Mouse (Mus musculus) spleen, adult 2 months (tissue): ENCODE results near the gene Irs2. TPM values are rescaled to one million over a fixed set of nuclear protein-coding genes. Genes with fewer than 3 reads are reported as not detected.

Experiments used
- DNase-seq, 2 experiments: peaks; one replicate each; pipeline versions ENCODE4 v3.0.0 to v3.0.0-alpha.2; 2012 to 2021; ENCODE audit warnings: low spot score in 2 of 2, low read depth in 1 of 2
- H3K27ac ChIP-seq: fragments of 200-500 bp; 2 replicates; pipeline ENCODE4 v1.5.1; 2012; ENCODE audit warnings: low read length, inconsistent platforms; ENCODE audit not compliant: insufficient read depth
- H3K27me3 ChIP-seq: fragments of 200-500 bp; 2 replicates; pipeline ENCODE4 v1.6.1; 2012; ENCODE audit warnings: mild to moderate bottlenecking, moderate library complexity, low read length, inconsistent platforms; ENCODE audit not compliant: control insufficient read depth, insufficient read depth
- H3K36me3 ChIP-seq: fragments of 200-500 bp; 2 replicates; pipeline ENCODE4 v1.6.1; 2012; ENCODE audit warnings: mild to moderate bottlenecking, low read length, inconsistent platforms; ENCODE audit not compliant: control insufficient read depth, insufficient read depth
- H3K4me1 ChIP-seq: fragments of 200-500 bp; 2 replicates; pipeline ENCODE4 v1.6.1; 2011; ENCODE audit warnings: inconsistent platforms; ENCODE audit not compliant: control insufficient read depth, insufficient read depth, insufficient read length
- H3K4me3 ChIP-seq: fragments of 200-500 bp; 2 replicates; pipeline ENCODE4 v1.5.1; 2011; ENCODE audit warnings: mild to moderate bottlenecking, inconsistent platforms; ENCODE audit not compliant: insufficient read depth, insufficient read length; ENCODE audit errors: extremely low read depth
- CTCF ChIP-seq: fragments of 200-500 bp; IDR thresholded peaks from 2 replicates; pipeline ENCODE4 v1.5.1; 2011; ENCODE audit warnings: mild to moderate bottlenecking, inconsistent platforms; ENCODE audit not compliant: insufficient read depth, insufficient read length, insufficient replicate concordance; ENCODE audit errors: extremely low read depth
- POLR2A ChIP-seq: fragments of 200-500 bp; IDR thresholded peaks from 2 replicates; pipeline ENCODE4 v1.6.1; 2011; ENCODE audit warnings: low read depth, low read length, inconsistent platforms
- WGBS: fragments of 180-500 bp; shearing (Covaris S2); methylation state at CpG from one replicate; pipeline ENCODE4 v1.1.7; 2018; 5-methylcytosine and 5-hydroxymethylcytosine counted together
- polyA plus RNA-seq: library from polyadenylated mRNA; depleted of rRNA; stranded (reverse); fragments of >200 nt; gene quantifications from 2 replicates; pipeline ENCODE4 v1.2.3, GENCODE M21; 2012

The Irs2 gene
- polyA plus RNA-seq, 1 experiment: 11.6 TPM

DNA sequence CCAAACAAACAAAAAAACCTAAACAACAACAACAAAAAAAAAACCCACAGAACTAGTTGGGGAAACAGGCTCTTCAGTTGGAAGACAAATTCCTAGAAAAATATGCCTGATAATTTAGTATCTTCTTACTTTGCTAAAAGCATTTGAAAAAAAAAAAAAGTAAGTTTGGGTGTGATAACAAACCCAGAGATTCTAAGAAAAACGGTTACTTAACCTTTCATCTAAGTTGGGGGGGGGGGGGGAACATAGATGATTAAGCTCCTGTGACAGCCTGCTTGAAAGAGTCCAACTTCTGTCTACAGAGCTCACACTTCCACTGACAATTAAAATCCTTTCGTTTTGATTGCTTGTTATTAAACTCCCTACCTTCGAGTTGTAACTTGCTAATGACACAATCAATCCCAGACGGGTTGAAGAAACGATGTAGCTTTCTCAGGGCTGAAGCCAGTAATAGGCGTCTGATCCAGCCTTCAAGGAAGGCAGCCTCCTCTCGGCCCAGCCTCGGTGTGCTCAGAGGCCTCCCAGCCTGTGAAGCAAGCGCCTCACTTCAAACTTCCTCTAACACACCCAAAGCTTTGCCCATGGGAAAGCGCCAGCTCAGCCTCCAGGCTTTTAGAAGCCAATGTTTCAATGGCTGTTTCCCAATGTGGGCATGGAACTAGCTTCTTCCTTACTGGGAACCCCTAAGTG, 17.7 kb downstream of the Irs2 start:
- H3K4me3 ChIP-seq: no peak overlapping the region
- no peaks in the 10 kb centered on the region; the same call in 1 of the 2 replicates for H3K4me1 ChIP-seq
- 28% methylated on average over 10 of the region's 10 CpGs for WGBS
- DNase-seq: no peak
- peaks cover 11% of the 10 kb centered on the region for H3K36me3 ChIP-seq
- no peaks in the 10 kb centered on the region for H3K27me3 ChIP-seq
- TF ChIP-seq POLR2A: no peak
- TF ChIP-seq CTCF: no peak
- H3K27ac ChIP-seq: no peak overlapping the region

DNA sequence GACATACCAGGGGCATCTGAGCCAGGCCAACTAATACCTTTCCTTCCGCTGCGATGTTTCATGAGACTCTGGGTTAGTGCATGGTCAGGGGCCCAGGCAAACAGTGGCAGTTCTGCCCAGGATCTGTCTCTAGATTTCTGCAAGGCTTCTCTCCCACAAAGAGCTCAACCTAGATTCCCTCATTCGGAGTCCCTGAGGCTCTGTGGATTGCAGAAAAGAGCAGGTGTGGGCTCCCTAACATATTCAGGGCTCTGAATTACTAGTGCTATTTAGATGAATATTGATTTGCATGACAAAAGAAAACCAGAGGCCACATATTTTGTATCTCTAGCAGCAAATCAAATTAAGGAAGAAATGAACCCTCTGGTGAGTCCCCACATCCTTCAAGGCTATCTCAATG, 18.3 kb downstream of the Irs2 start:
- TF ChIP-seq POLR2A (no peak), CTCF (no peak)
- DNase-seq: no peak
- Histone ChIP-seq H3K27me3 (no peaks in the 10 kb centered on the region), H3K4me1 (no peaks in the 10 kb centered on the region; the same call in 1 of the 2 replicates), H3K4me3 (no peak overlapping the region), H3K27ac (no peak overlapping the region), H3K36me3 (peaks cover 14% of the 10 kb centered on the region)
- WGBS: 91% methylated on average over 3 of the region's 3 CpGs

DNA sequence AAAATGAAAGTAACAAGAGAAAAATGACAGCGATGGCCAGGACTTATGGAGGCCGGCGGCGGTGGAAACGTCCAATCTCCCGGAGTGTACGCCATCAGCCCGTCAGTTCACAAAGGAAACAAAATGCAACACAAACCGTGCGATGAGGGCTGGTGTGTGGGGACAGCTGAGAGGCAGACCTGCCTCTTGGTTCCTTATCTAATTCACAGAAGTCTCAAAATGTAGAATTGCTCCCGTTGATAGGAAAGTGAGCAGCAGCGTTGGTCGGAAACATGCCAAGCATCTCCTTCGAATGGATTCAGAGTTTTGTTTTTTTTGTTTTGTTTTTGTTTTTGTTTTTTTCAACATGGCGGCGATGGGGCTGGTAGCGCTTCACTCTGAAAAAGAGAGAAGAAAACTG, 21.6 kb downstream of the Irs2 start:
- peaks cover 14% of the 10 kb centered on the region for H3K36me3 ChIP-seq
- H3K4me3 ChIP-seq: no peak overlapping the region
- TF ChIP-seq POLR2A (no peak), CTCF (no peak)
- WGBS: 93% methylated on average over 17 of the region's 17 CpGs
- no peak overlapping the region for H3K27ac ChIP-seq
- H3K27me3 ChIP-seq: no peaks in the 10 kb centered on the region
- DNase-seq: no peak
- H3K4me1 ChIP-seq: no peaks in the 10 kb centered on the region; the same call in 1 of the 2 replicates

DNA sequence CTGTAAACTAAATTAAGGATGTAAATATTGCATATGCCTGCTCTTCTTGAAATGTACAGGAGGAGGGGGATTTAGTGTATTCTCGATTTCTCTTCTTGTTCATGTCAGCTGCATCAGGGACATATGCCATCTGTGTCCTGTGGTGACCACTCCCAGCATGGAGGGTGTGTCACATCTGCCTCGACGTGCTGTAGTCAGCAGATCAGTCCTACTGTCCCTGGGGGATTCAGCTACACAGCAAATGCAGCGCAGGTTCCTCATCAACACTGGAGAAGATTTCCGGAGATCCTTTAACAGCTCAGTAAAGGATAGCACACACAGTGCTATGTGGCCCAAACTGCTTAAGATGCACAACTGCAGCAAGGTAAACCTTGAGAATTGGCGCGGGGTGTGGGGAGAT, 23.2 kb downstream of the Irs2 start:
- H3K36me3 ChIP-seq: peaks cover 14% of the 10 kb centered on the region
- WGBS: 66% methylated on average over 7 of the region's 7 CpGs
- no peak overlapping the region for H3K4me3 ChIP-seq
- DNase-seq: no peak
- TF ChIP-seq POLR2A (no peak), CTCF (no peak)
- H3K4me1 ChIP-seq: peaks cover 4% of the 10 kb centered on the region; the same call in 1 of the 2 replicates
- no peaks in the 10 kb centered on the region for H3K27me3 ChIP-seq
- no peak overlapping the region for H3K27ac ChIP-seq

DNA sequence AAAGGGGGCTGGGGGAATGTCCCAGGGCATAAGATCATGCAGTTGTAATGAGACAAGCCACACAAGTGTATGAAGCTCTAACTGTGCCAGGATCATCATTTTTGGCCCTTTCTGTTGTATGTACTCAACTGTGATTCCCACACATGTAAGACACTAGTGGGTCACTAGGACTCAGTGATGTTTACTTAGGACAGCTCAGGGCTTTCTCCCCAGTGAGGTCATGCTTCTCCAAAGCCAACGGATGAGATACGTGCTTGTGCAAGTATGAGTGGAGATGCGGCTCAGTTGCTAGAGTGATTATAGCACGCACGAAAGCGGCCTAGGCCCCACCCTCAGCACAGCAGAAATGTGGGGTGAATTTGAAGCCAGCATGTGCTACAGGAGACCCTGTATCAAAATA, 27.4 kb downstream of the Irs2 start:
- WGBS: 94% methylated on average over 6 of the region's 6 CpGs
- DNase-seq: no peak

DNA sequence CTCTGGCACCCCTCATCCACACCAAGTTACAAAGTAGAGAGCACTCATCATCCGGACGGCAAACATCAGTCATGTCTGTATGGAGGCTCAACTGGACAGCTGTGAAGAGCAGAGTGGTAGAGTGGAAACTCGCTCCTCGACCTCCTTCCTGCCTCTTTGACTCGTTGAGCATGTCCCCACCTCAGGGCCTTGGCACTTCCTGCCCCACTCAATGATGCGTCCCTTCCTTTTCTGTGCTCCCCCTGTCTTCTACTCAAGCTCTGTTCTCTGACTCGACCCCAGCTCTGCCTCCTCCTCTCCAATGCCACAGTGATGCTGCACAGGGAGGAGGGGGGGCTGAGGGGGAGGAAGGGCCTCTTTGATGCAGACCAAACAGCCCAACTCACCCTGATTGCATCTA, 28.3 kb downstream of the Irs2 start:
- Histone ChIP-seq H3K4me3 (no peak overlapping the region), H3K4me1 (peaks cover 11% of the 10 kb centered on the region; the same call in 1 of the 2 replicates), H3K27me3 (no peaks in the 10 kb centered on the region), H3K36me3 (no peaks in the 10 kb centered on the region), H3K27ac (0 out of 2 replicates have a peak overlapping the region, but pooled peaks have one; percentile 9)
- peak in 1 of 2 experiments; percentile 42 for DNase-seq
- 9% methylated on average over 7 of the region's 7 CpGs for WGBS
- TF ChIP-seq CTCF: no peak
- no peak for TF ChIP-seq POLR2A

More for the DNA sequence above, 27.4 kb downstream of the Irs2 start:
- H3K27me3 ChIP-seq: no peaks in the 10 kb centered on the region
- H3K27ac ChIP-seq: no peak overlapping the region
- H3K4me1 ChIP-seq: peaks cover 11% of the 10 kb centered on the region; the same call in 1 of the 2 replicates
- no peak overlapping the region for H3K4me3 ChIP-seq
- no peak for TF ChIP-seq CTCF
- no peak for TF ChIP-seq POLR2A
- H3K36me3 ChIP-seq: peaks cover 6% of the 10 kb centered on the region

DNA sequence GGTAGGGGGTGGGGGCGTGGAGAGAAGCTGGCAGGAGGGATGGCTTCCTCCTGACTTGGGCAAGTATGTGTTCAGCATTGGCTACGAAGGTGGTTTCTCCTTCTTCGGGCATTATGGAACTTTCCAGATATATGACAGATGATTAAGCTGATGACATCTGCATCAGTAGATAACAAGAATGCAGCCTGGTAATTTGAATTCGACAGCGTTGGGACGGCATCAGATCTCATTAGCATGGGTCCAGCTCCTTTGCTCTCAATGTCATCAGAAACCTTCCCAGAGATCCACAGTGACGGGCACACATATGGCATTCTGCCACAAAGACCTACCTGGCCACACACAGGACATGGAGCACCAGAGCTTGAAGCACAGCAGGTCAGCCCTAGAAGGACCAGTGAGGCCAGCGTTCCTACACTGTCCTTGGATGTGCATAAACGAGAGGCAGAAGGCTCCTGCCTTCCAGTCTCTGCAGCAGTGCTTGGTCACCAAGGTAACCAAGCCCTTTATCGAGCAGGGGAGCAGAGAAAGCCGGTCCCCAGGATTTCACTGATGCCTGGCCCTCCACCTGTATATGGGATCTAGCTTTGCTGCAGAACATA, 29.0 kb downstream of the Irs2 start:
- Histone ChIP-seq H3K27ac (no peak overlapping the region), H3K36me3 (no peaks in the 10 kb centered on the region), H3K4me3 (no peak overlapping the region), H3K4me1 (peaks cover 11% of the 10 kb centered on the region; the same call in 1 of the 2 replicates), H3K27me3 (no peaks in the 10 kb centered on the region)
- WGBS: 80% methylated on average over 11 of the region's 11 CpGs
- no peak for DNase-seq
- TF ChIP-seq CTCF: no peak
- TF ChIP-seq POLR2A: no peak
